Comparison of ENCODE assay signal across 8 mouse cellular contexts in the genomic region with DNA sequence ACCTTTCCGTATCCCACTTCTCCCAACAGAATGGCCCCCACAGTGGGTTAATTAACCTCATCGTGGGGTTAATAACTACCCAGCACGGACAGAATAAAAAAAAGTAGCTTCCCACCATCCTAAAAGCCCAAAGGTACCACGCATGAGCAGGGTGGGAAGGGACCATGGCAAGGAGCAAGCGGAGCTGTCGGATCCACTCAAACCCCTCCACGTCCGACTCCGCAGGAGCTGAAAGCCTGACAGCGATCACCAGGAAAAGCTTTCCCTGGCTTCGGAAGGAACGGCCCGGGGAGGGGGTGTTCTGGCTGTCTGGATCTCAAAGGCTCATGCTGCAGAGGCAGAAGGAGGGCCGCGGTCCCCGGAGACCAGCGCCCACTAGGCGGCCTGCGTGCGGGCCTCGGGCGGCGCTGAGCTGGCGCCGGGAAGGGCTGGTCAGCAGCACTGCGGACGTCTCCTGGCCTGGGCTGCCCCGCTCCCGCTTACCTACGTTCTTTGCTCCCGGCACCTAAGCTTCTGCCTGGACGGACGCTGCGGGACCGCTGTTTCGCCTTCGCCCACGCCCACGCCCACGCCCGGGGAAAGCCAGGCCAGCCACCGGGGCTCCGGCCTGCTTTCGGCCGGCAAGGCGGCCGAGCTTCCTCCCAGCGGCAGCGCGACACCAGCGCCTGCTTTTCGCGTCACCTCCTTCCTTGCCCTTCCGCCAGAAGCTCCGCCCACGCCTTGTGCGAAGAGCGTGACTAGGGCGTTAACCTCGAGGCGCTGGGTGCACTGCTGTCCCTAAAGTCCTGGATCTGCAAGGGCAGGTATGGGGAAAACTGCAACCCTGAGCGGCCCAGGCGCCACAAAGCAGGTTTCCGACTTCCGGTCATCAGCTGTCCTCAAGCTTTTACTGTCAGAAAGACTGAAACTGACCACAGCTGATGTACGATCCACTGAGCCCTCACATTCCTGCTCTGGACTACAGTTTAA. TPM values are rescaled to one million over a fixed set of nuclear protein-coding genes. Genes with fewer than 3 reads are reported as not detected.
DNase-seq lines count a peak whose midpoint lies in the region; ATAC-seq lines count a peak whose summit lies in the region.

A gene (minus strand): TSS at position 779 of the 969 bp plus-strand sequence.

- peak; percentile 94 for ATAC-seq in hindbrain, embryonic 11.5 days (ENCODE audit: low FRiP score)

- peaks cover 2% of the 10 kb centered on the region; the same call in 1 of the 2 replicates for H3K4me1 ChIP-seq in hindbrain, embryonic 11.5 days (replicated peaks; ENCODE audit: control insufficient read depth, insufficient read depth, low read length)

- peak within 1 kb of the TSS; percentile 61 for H3K4me2 ChIP-seq in hindbrain, embryonic 11.5 days (replicated peaks; ENCODE audit: low read depth, low read length)

- H3K9me3 ChIP-seq in hindbrain, embryonic 11.5 days (ENCODE audit: control insufficient read depth, low read length): no peaks in the 10 kb centered on the region

- H3K9ac ChIP-seq in hindbrain, embryonic 11.5 days (ENCODE audit: low read depth, low read length): peak within 1 kb of the TSS; percentile 85

- peak within 1 kb of the TSS; percentile 89 for H3K4me3 ChIP-seq in hindbrain, embryonic 11.5 days (ENCODE audit: low read depth, low read length)

- H3K36me3 ChIP-seq in hindbrain, embryonic 11.5 days (ENCODE audit: control insufficient read depth, insufficient read depth, low read length): no peaks in the 10 kb centered on the region

- no peaks in the 10 kb centered on the region for H3K27me3 ChIP-seq in hindbrain, embryonic 11.5 days (ENCODE audit: control insufficient read depth, insufficient read depth, low read length)

- WGBS in hindbrain, embryonic 11.5 days: 1% methylated on average over 66 of the region's 66 CpGs

- peak; percentile 93 for DNase-seq in Muller cell, postnatal 12 days (ENCODE audit: inconsistent ontology term)
- peak; percentile 92 for DNase-seq in cerebellum, adult 9-11 months
- DNase-seq in frontal cortex, adult 2 months (ENCODE audit: extremely low spot score in 1 of 2, low spot score in 1 of 2): peak; percentile 80 to 93
- DNase-seq in hindbrain, embryonic 11.5 days (ENCODE audit: low spot score): peak; percentile 93
- DNase-seq in layer of hippocampus, postnatal 10 days (ENCODE audit: low spot score in 2 of 2): peak; percentile 84 to 88
- DNase-seq in lung, postnatal 10 days: peak; percentile 95
- peak; percentile 90 for DNase-seq in ovary, postnatal 36 days (ENCODE audit: low spot score)
- peak; percentile 86 for DNase-seq in thymus, postnatal 25 days

- peak within 1 kb of the TSS; percentile 51 for H3K27ac ChIP-seq in hindbrain, embryonic 11.5 days (ENCODE audit: low read depth, low read length)

RNA-seq across cellular contexts. Expression of the gene that starts here (rescaled TPM):
- polyA plus RNA-seq in frontal cortex, adult 2 months (2012; rRNA removed): 20.6 and 20.7 TPM in 2 replicates
- polyA plus RNA-seq in hindbrain, embryonic 11.5 days (2014; fragmentation: Nextera tagmentation; extraction: Ambion mirVana): 12.2 and 18.3 TPM in 2 replicates
- 10 to 100 TPM; 41.5 to 42.7 TPM for total RNA-seq in layer of hippocampus, postnatal 10 days (2021)

Comparison
In these comparisons a context has a peak if more than half of its experiments do, and no peak if none do; other contexts are left out.
1. Peak in every context shown above with its lines: DNase-seq, ATAC-seq, H3K4me3 ChIP-seq and H3K27ac ChIP-seq.